Mouse (Mus musculus): ENCODE results near the gene Rnf41.

- no peak for TF ChIP-seq TAL1 (IDR thresholded peaks at IDR 0.05; ENCODE audit: low read length)
- no peak for TF ChIP-seq GATA1 (IDR thresholded peaks at IDR 0.05; ENCODE audit: low read length)
These were observed 24.9 kb downstream of the Rnf41 start for GRCm38 (mm10) chr10:128436376-128436775.
